Mouse (Mus musculus) MEL (cell line): Measurements from ENCODE around the gene Xpo6.

Source experiments
- CHD1 ChIP-seq: IDR thresholded peaks from 2 replicates; pipeline ENCODE4 v1.6.1; 2012; ENCODE audit warnings: low read depth, mild to moderate bottlenecking, inconsistent platforms, low read length, improper control_type of control experiment
- CTCF ChIP-seq, 3 experiments: IDR thresholded peaks in 2 of 3; conservative IDR thresholded peaks in 1 of 3; 2 replicates each; pipeline ENCODE4 v1.5.1; 2011 to 2012; ENCODE audit warnings: low read length in 3 of 3, low read depth in 2 of 3, mild to moderate bottlenecking in 2 of 3, improper control_type of control experiment in 1 of 3, inconsistent platforms in 1 of 3, mixed read lengths in 1 of 3, moderate library complexity in 1 of 3; ENCODE audit not compliant: control insufficient read depth in 1 of 3, insufficient read depth in 1 of 3, poor library complexity in 1 of 3, severe bottlenecking in 1 of 3
- KAT2A ChIP-seq: conservative IDR thresholded peaks from 2 replicates; pipeline ENCODE4 v1.6.1; 2012; ENCODE audit warnings: low read depth, low read length, improper control_type of control experiment, inconsistent platforms
- MAX ChIP-seq: IDR thresholded peaks from 2 replicates; pipeline ENCODE4 v1.6.1; 2011; ENCODE audit warnings: low read length, improper control_type of control experiment
- MAZ ChIP-seq: IDR thresholded peaks from 2 replicates; pipeline ENCODE4 v1.6.1; 2012; ENCODE audit warnings: low read depth, mild to moderate bottlenecking, inconsistent platforms, low read length, improper control_type of control experiment
- NELFE ChIP-seq: IDR thresholded peaks from 2 replicates; pipeline ENCODE4 v1.6.1; 2011; ENCODE audit warnings: low read depth, low read length, improper control_type of control experiment
- TCF12 ChIP-seq: IDR thresholded peaks from 2 replicates; pipeline ENCODE4 v1.6.1; 2014; ENCODE audit warnings: low read depth, mild to moderate bottlenecking, inconsistent platforms, low read length, improper control_type of control experiment, moderate library complexity
- USF1 ChIP-seq: IDR thresholded peaks from 2 replicates; pipeline ENCODE4 v1.6.1; 2014; ENCODE audit warnings: low read depth, mild to moderate bottlenecking, inconsistent platforms, low read length, improper control_type of control experiment, moderate library complexity
- USF2 ChIP-seq, 2 experiments: IDR thresholded peaks; 2 replicates each; pipeline ENCODE4 v1.6.1; 2011 to 2012; ENCODE audit warnings: improper control_type of control experiment in 2 of 2, low read length in 2 of 2, borderline replicate concordance in 1 of 2, inconsistent platforms in 1 of 2, low read depth in 1 of 2, mild to moderate bottlenecking in 1 of 2; ENCODE audit not compliant: insufficient read depth in 1 of 2
- ZKSCAN1 ChIP-seq: IDR thresholded peaks from 2 replicates; pipeline ENCODE4 v1.6.1; 2012; ENCODE audit warnings: low read depth, mild to moderate bottlenecking, inconsistent platforms, low read length, improper control_type of control experiment, moderate library complexity

GRCm38 (mm10) chr7:126191471-126191870 lies 8.8 kb downstream of the Xpo6 start:
- no peak for TF ChIP-seq ZKSCAN1
- TF ChIP-seq USF2 (IDR thresholded peaks at IDR 0.05; ENCODE audit: borderline replicate concordance in 1 of 2, insufficient read depth in 1 of 2, low read depth in 1 of 2, low read length in 2 of 2): no peak
- TF ChIP-seq CHD1: no peak
- no peak for TF ChIP-seq USF1
- TF ChIP-seq CTCF (IDR thresholded peaks at IDR 0.05 in 2 of 3, conservative IDR thresholded peaks at IDR 0.05 in 1 of 3; ENCODE audit: control insufficient read depth in 1 of 3, insufficient read depth in 1 of 3, low read depth in 2 of 3, low read length in 3 of 3, poor library complexity in 1 of 3, severe bottlenecking in 1 of 3): no peak
- no peak for TF ChIP-seq NELFE
- TF ChIP-seq KAT2A: no peak
- TF ChIP-seq MAZ: no peak
- TF ChIP-seq TCF12: no peak
- TF ChIP-seq MAX: no peak
